Mouse (Mus musculus) lung, postnatal 14 days (tissue): Measurements from ENCODE around the gene Wdr17.

Experiments
- DNase-seq: peaks from one replicate; pipeline ENCODE4 v3.0.0; 2021

Gene Wdr17

GRCm38 (mm10) chr8:54596940-54597339, 290.0 kb downstream of the Wdr17 start:
- no peak for DNase-seq

- DNase-seq: no peak
These were observed 290.9 kb downstream of the Wdr17 start for GRCm38 (mm10) chr8:54596051-54596450.

GRCm38 (mm10) chr8:54594634-54595033, 292.4 kb downstream of the Wdr17 start:
- no peak for DNase-seq

GRCm38 (mm10) chr8:54582886-54583285, 304.1 kb downstream of the Wdr17 start:
- DNase-seq: no peak

- no peak for DNase-seq
These were observed 305.5 kb downstream of the Wdr17 start for GRCm38 (mm10) chr8:54581436-54581835.
